Mouse (Mus musculus): ENCODE results near the gene Adamts20.

- TF ChIP-seq CTCF (conservative IDR thresholded peaks at IDR 0.05; ENCODE audit: low read length) (no peak), POU5F1 (IDR thresholded peaks at IDR 0.05; ENCODE audit: borderline replicate concordance, low read length) (no peak), NANOG (IDR thresholded peaks at IDR 0.05; ENCODE audit: borderline replicate concordance, low read length) (no peak)
Measured at GRCm38 (mm10) chr15:94444043-94444436, 21.2 kb downstream of the Adamts20 start.

Measured in E14TG2a.4 (cell line).